Mouse (Mus musculus): Measurements from ENCODE around the gene AI464131. TPM values are rescaled to one million over a fixed set of nuclear protein-coding genes. Genes with fewer than 3 reads are reported as not detected.
"Not testable (repeated sequence)": the region's sequence is repeated elsewhere in the genome, so short reads cannot be mapped to it uniquely, and the experiment has no call there.

Gene AI464131
- polyA plus RNA-seq, 1 experiment from 2014 or later = 4.2 TPM

DNA sequence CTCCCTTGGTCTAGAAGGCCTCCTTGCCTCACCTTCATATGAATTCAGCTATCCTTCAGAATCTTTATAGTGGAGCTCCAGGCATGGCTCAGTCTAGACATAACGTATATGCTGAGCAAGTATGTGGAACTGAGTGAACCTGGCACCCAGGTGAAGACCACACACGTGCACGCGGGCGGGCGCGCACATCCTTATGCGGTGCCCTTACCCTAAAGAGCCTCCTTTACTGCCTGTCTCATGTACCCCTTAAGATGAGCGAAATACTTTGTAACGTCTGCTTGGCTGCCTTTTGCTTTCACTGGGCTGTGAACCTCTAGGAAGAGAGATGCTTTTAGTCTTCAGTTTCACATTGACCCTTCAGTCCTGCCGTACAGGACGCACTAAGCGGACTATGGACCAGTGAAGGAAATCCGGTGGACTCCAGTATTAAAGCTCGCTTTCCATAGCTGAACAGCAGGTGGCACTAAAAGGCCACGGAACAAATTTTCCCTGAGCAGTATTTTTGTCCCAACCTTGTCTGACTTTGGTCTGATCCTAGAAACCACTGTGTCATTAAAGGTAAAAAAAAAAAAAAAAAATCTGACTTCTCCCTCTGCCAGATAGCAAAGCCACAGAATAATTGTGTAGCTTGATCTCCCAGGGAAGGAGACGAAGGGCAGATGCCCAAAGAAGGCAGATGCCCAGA is 34.3 kb downstream of the AI464131 start:
- H3K4me1 ChIP-seq = peaks cover 12% of the 10 kb centered on the region
- H3K4me3 ChIP-seq = no peak overlapping the region
- H3K9me3 ChIP-seq = no peaks in the 10 kb centered on the region
- H3K36me3 ChIP-seq = no peaks in the 10 kb centered on the region
- H3K9ac ChIP-seq = no peak overlapping the region
- no peak for ATAC-seq (ENCODE audit: borderline replicate concordance, extremely low read depth, low FRiP score, low TSS enrichment)
- H3K27me3 ChIP-seq = no peaks in the 10 kb centered on the region
- WGBS = 52% methylated on average over 17 of the region's 17 CpGs
- no peak overlapping the region for H3K4me2 ChIP-seq
- no peak overlapping the region for H3K27ac ChIP-seq

DNA sequence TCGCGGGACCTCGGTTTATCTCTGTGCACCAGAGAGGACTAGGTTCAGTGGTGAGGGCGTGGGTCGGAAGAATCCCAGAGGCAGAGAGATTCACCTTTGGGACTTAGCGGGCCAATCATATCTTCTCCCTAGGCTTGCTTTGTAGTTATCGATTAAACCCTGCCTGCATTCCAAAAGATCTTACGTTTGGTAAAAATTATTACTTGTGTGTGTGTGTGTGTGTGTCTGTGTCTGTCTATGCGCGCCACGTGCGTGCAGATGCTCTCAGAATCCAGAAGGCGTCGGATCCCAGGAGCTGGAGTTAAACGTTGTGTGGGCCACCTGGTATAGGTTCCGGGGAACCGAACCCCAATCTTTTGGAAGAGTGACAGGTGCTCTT is 37.6 kb downstream of the AI464131 start:
- peaks cover 16% of the 10 kb centered on the region for H3K4me1 ChIP-seq
- peak overlapping the region; percentile 46; the same call in 1 of the 2 replicates for H3K27ac ChIP-seq
- H3K36me3 ChIP-seq = no peaks in the 10 kb centered on the region
- H3K4me2 ChIP-seq = peak overlapping the region; percentile 60
- no peaks in the 10 kb centered on the region for H3K27me3 ChIP-seq
- peak overlapping the region; percentile 73 for H3K4me3 ChIP-seq
- 3% methylated on average over 17 of the region's 17 CpGs for WGBS
- no peak for ATAC-seq (ENCODE audit: borderline replicate concordance, extremely low read depth, low FRiP score, low TSS enrichment)
- no peaks in the 10 kb centered on the region for H3K9me3 ChIP-seq
- H3K9ac ChIP-seq = peak overlapping the region; percentile 75

DNA sequence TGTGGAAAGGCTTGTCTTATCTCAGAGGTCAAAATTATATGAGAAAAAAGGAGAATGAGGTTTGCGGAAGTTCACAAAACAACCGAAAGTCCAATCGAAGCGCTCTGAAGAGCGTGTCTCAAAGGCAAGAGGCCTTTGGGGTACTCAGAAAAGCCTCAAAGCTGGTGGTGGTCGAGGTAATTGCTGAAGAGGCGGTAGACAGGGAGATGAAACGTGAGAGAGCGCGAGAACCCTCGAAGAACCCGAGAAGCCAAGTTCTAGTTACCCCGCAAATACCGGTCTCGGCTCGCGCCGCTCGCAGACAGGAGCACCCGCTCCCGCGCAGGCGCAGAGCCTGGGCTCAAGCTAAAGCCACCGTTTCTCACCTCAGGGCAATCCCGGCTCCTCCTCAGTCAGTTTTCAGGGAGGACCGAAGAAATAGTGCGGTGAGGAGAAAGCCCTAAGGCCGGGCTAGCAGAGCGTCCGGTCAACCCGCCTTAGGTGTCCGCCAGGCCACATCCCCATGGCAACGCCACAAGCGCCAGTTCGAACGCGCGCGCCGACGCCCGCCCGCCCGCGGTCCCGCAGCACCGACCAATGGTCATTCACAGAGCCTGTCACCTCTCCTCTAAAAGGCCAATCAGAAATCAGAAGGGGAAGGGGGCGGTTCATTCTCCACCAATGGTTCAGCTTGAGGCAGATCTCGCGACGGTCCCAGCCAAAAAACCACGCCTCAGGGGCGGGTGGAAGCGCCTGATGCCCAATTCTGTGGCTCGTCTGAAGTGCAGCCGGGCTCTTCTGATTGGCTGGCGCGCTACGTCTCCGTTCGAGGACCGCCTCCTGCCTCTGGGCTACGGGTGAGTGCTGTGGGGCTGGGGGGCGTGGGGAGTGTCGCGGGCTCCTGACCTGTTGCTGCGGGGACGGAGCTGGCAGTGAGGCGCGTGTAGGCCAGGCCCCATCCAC is 38.3 kb downstream of the AI464131 start, which contains the start of the genes Kif24 and Nudt2:
Kif24 (minus strand) TSS at position 543 of the 942 bp plus-strand sequence.
Nudt2 (plus strand) TSS at position 807 of the 942 bp plus-strand sequence.
- peak within 1 kb of the TSS; percentile 75 for H3K9ac ChIP-seq
- no peaks in the 10 kb centered on the region for H3K9me3 ChIP-seq
- peak; percentile 99 for ATAC-seq (ENCODE audit: borderline replicate concordance, extremely low read depth, low FRiP score, low TSS enrichment)
- H3K4me2 ChIP-seq = peak within 1 kb of the TSS; percentile 69
- WGBS = under 1% methylated on average over 70 of the region's 70 CpGs
- H3K27ac ChIP-seq = peak within 1 kb of the TSS; percentile 82
- no peaks in the 10 kb centered on the region for H3K36me3 ChIP-seq
- H3K4me1 ChIP-seq = peaks cover 16% of the 10 kb centered on the region
- no peaks in the 10 kb centered on the region for H3K27me3 ChIP-seq
- peak within 1 kb of the TSS; percentile 73 for H3K4me3 ChIP-seq

DNA sequence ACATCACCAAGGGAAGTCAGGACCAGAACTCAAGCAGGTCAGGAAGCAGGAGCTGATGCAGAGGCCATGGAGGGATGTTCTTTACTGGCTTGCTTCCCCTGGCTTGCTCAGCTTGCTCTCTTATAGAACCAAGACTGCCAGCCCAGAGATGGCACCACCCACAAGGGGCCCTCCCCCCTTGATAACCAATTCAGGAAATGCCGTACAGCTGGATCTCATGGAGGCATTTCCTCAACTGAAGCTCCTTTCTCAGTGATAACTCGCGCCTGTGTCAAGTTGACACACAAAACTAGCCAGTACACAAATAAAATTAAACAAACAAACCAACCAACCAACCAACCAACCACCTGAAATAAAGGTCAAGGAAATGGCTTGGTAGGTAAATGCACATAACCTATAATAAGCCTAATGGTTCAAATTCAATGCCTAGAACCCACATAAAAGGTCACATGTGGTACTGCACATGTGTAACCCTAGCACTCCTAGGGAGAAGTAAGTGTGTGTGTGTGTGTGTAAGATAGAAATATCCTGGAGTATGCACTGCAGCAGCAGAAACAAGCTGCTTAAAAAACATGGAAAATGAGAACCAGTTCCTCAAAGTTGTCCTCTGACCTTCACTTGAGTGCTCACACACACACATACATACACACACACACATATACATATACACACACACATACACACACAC is 39.7 kb downstream of the AI464131 start:
- H3K9ac ChIP-seq; H3K36me3 ChIP-seq; H3K27ac ChIP-seq; H3K9me3 ChIP-seq; H3K27me3 ChIP-seq; ATAC-seq (ENCODE audit: borderline replicate concordance, extremely low read depth, low FRiP score, low TSS enrichment): not testable (repeated sequence)
- peaks cover 16% of the 10 kb centered on the region for H3K4me1 ChIP-seq
- peak overlapping the region; percentile 73 for H3K4me3 ChIP-seq
- 55% methylated on average over 3 of the region's 3 CpGs for WGBS
- H3K4me2 ChIP-seq = peak overlapping the region; percentile 69

DNA sequence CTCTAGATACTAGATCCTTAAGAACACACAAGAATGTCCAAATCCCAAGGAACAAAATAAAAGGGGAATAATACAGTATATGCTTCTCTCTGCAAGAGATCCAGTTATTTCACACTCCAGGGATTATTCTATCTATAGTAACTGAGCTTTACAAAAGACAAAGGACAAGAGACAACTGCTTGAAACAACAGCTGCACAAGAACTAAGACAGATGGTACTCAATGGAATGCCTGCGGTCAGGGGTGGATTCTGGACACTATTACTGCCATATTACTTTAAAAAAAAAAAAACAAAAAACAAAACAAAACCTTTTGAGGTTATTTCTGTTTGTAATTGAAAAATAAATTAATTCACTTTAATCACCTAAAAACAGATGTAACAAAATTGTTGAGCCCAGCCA is 42.2 kb downstream of the AI464131 start:
- H3K4me2 ChIP-seq = no peak overlapping the region
- ATAC-seq (ENCODE audit: borderline replicate concordance, extremely low read depth, low FRiP score, low TSS enrichment) = no peak
- H3K9ac ChIP-seq = no peak overlapping the region
- H3K27me3 ChIP-seq = no peaks in the 10 kb centered on the region
- H3K9me3 ChIP-seq = no peaks in the 10 kb centered on the region
- 97% methylated on average over 1 of the region's 1 CpGs for WGBS
- H3K36me3 ChIP-seq = no peaks in the 10 kb centered on the region
- H3K4me3 ChIP-seq = no peak overlapping the region
- no peak overlapping the region for H3K27ac ChIP-seq
- H3K4me1 ChIP-seq = peaks cover 13% of the 10 kb centered on the region

DNA sequence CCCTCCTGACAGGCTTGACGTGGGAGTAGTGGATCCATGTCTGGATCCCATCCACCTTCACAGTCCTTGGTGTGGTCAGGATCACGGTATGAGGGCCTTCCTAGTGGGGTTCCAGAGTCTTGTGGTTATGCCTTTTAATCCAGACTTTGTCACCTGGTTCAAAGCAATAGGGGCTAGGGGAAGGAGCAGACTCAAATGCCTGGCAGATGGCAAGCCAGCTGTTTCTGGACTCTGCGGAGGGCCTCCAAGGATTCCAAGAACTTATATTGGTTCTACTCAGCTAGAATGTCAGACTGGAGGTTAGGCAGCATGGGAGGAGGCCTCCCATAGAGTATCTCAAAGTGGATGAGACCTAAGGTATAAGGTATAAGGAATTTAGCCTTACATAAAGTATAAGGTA is 55.3 kb downstream of the AI464131 start:
- ATAC-seq (ENCODE audit: borderline replicate concordance, extremely low read depth, low FRiP score, low TSS enrichment) = no peak
- 85% methylated on average over 3 of the region's 3 CpGs for WGBS

More for the DNA sequence above, 55.3 kb downstream of the AI464131 start:
- Histone ChIP-seq H3K36me3 (no peaks in the 10 kb centered on the region; the same call in 1 of the 2 replicates), H3K4me2 (no peak overlapping the region), H3K9me3 (no peaks in the 10 kb centered on the region), H3K27ac (no peak overlapping the region), H3K9ac (no peak overlapping the region), H3K4me3 (no peak overlapping the region), H3K27me3 (no peaks in the 10 kb centered on the region), H3K4me1 (no peaks in the 10 kb centered on the region)

Other genes starting within 250 kb of the AI464131 start
- gene Ubap2, start 227.9 kb downstream of the AI464131 start, polyA plus RNA-seq (2015; fragmentation: Nextera tagmentation; extraction: Ambion mirVana) = 55.1 and 55.9 TPM in 2 replicates
- 67.5 and 67.6 TPM in 2 replicates for gene Dcaf12, start 188.2 kb downstream of the AI464131 start, polyA plus RNA-seq (2015; fragmentation: Nextera tagmentation; extraction: Ambion mirVana)
- gene Ubap1, start 154.1 kb downstream of the AI464131 start, polyA plus RNA-seq (2015; fragmentation: Nextera tagmentation; extraction: Ambion mirVana) = 47.7 and 53.9 TPM in 2 replicates
- 8.2 and 8.3 TPM in 2 replicates for gene Kif24, start 38.2 kb downstream of the AI464131 start, polyA plus RNA-seq (2015; fragmentation: Nextera tagmentation; extraction: Ambion mirVana)
- 48.2 and 49.0 TPM in 2 replicates for gene Nudt2, start 37.9 kb downstream of the AI464131 start, polyA plus RNA-seq (2015; fragmentation: Nextera tagmentation; extraction: Ambion mirVana)
- 6.4 and 7.3 TPM in 2 replicates for gene 1110017D15Rik, start 14.3 kb upstream of the AI464131 start, polyA plus RNA-seq (2015; fragmentation: Nextera tagmentation; extraction: Ambion mirVana)
- 2.0 and 2.2 TPM in 2 replicates for gene Fam219a, start 66.5 kb upstream of the AI464131 start, polyA plus RNA-seq (2015; fragmentation: Nextera tagmentation; extraction: Ambion mirVana)
- gene Dnaic1, start 66.7 kb upstream of the AI464131 start, polyA plus RNA-seq (2015; fragmentation: Nextera tagmentation; extraction: Ambion mirVana) = 2.9 and 3.3 TPM in 2 replicates
- gene Enho, start 137.2 kb upstream of the AI464131 start, polyA plus RNA-seq (2015; fragmentation: Nextera tagmentation; extraction: Ambion mirVana) = 8.1 and 9.7 TPM in 2 replicates
- gene Cntfr, start 194.0 kb upstream of the AI464131 start, polyA plus RNA-seq (2015; fragmentation: Nextera tagmentation; extraction: Ambion mirVana) = 7.8 TPM in 2 replicates
- gene Il11ra1, start 196.9 kb upstream of the AI464131 start, polyA plus RNA-seq (2015; fragmentation: Nextera tagmentation; extraction: Ambion mirVana) = 131 and 136 TPM in 2 replicates
- 80.4 and 89.8 TPM in 2 replicates for gene Rpp25l, start 210.5 kb upstream of the AI464131 start, polyA plus RNA-seq (2015; fragmentation: Nextera tagmentation; extraction: Ambion mirVana)
- gene Dctn3, start 220.1 kb upstream of the AI464131 start, polyA plus RNA-seq (2015; fragmentation: Nextera tagmentation; extraction: Ambion mirVana) = 133 and 136 TPM in 2 replicates
- gene Arid3c, start 228.1 kb upstream of the AI464131 start, polyA plus RNA-seq (2015; fragmentation: Nextera tagmentation; extraction: Ambion mirVana) = not detected in 2 replicates

All from lung, embryonic 15.5 days (tissue).